Mouse (Mus musculus): Measurements from ENCODE around the gene 1110017D15Rik. TPM values are rescaled to one million over a fixed set of nuclear protein-coding genes. Genes with fewer than 3 reads are reported as not detected.

The 1110017D15Rik gene
- polyA plus RNA-seq, 1 experiment from 2014 or later, result 8.3 TPM

- Histone ChIP-seq H3K9ac (replicated peaks) (no peak overlapping the region), H3K4me2 (replicated peaks) (no peak overlapping the region)
- no peak for ATAC-seq
Observed at GRCm38 (mm10) chr4:41460690-41461089, 56.4 kb downstream of the 1110017D15Rik start.

More at GRCm38 (mm10) chr4:41460690-41461089, 56.4 kb downstream of the 1110017D15Rik start:
- 91% methylated on average over 1 of the region's 1 CpGs for WGBS
- Histone ChIP-seq H3K27ac (no peak overlapping the region), H3K4me1 (replicated peaks) (peaks cover 12% of the 10 kb centered on the region), H3K4me3 (replicated peaks) (no peak overlapping the region), H3K27me3 (no peaks in the 10 kb centered on the region), H3K36me3 (no peaks in the 10 kb centered on the region), H3K9me3 (no peaks in the 10 kb centered on the region)

Other genes with a start within 250 kb of the 1110017D15Rik start
- 57.0 and 59.7 TPM in 2 replicates for gene Ubap2, start 242.2 kb downstream of the 1110017D15Rik start, polyA plus RNA-seq (2015; fragmentation: Nextera tagmentation; extraction: Ambion mirVana)
- gene Dcaf12, start 202.4 kb downstream of the 1110017D15Rik start, polyA plus RNA-seq (2015; fragmentation: Nextera tagmentation; extraction: Ambion mirVana), result 80.1 and 81.0 TPM in 2 replicates
- gene Ubap1, start 168.3 kb downstream of the 1110017D15Rik start, polyA plus RNA-seq (2015; fragmentation: Nextera tagmentation; extraction: Ambion mirVana), result 74.5 and 76.9 TPM in 2 replicates
- gene Kif24, start 52.4 kb downstream of the 1110017D15Rik start, polyA plus RNA-seq (2015; fragmentation: Nextera tagmentation; extraction: Ambion mirVana), result 5.2 and 6.3 TPM in 2 replicates
- gene Nudt2, start 52.2 kb downstream of the 1110017D15Rik start, polyA plus RNA-seq (2015; fragmentation: Nextera tagmentation; extraction: Ambion mirVana), result 62.0 and 62.7 TPM in 2 replicates
- gene AI464131, start 14.3 kb downstream of the 1110017D15Rik start, polyA plus RNA-seq (2015; fragmentation: Nextera tagmentation; extraction: Ambion mirVana), result 5.5 and 5.7 TPM in 2 replicates
- 13.1 and 18.8 TPM in 2 replicates for gene Fam219a, start 52.2 kb upstream of the 1110017D15Rik start, polyA plus RNA-seq (2015; fragmentation: Nextera tagmentation; extraction: Ambion mirVana)
- gene Dnaic1, start 52.4 kb upstream of the 1110017D15Rik start, polyA plus RNA-seq (2015; fragmentation: Nextera tagmentation; extraction: Ambion mirVana), result 2.4 and 2.7 TPM in 2 replicates
- gene Enho, start 123.0 kb upstream of the 1110017D15Rik start, polyA plus RNA-seq (2015; fragmentation: Nextera tagmentation; extraction: Ambion mirVana), result 81.6 and 92.1 TPM in 2 replicates
- gene Cntfr, start 179.8 kb upstream of the 1110017D15Rik start, polyA plus RNA-seq (2015; fragmentation: Nextera tagmentation; extraction: Ambion mirVana), result 27.6 and 32.7 TPM in 2 replicates
- 34.0 and 34.9 TPM in 2 replicates for gene Il11ra1, start 182.7 kb upstream of the 1110017D15Rik start, polyA plus RNA-seq (2015; fragmentation: Nextera tagmentation; extraction: Ambion mirVana)
- gene Rpp25l, start 196.2 kb upstream of the 1110017D15Rik start, polyA plus RNA-seq (2015; fragmentation: Nextera tagmentation; extraction: Ambion mirVana), result 63.9 and 67.4 TPM in 2 replicates
- gene Dctn3, start 205.8 kb upstream of the 1110017D15Rik start, polyA plus RNA-seq (2015; fragmentation: Nextera tagmentation; extraction: Ambion mirVana), result 270 and 278 TPM in 2 replicates
- 0.26 and 0.32 TPM in 2 replicates for gene Arid3c, start 213.8 kb upstream of the 1110017D15Rik start, polyA plus RNA-seq (2015; fragmentation: Nextera tagmentation; extraction: Ambion mirVana)
- 29.7 and 30.0 TPM in 2 replicates for gene Galt, start 237.9 kb upstream of the 1110017D15Rik start, polyA plus RNA-seq (2015; fragmentation: Nextera tagmentation; extraction: Ambion mirVana)
- gene Sigmar1, start 238.8 kb upstream of the 1110017D15Rik start, polyA plus RNA-seq (2015; fragmentation: Nextera tagmentation; extraction: Ambion mirVana), result 47.9 and 49.9 TPM in 2 replicates

Measured in midbrain, embryonic 13.5 days (tissue).